Mouse (Mus musculus): ENCODE measurements around the gene Eif1ad. TPM values are rescaled to one million over a fixed set of nuclear protein-coding genes. Genes with fewer than 3 reads are reported as not detected.

The Eif1ad gene
- polyA plus RNA-seq, 1 experiment from 2014 or later: 49.9 TPM

DNA sequence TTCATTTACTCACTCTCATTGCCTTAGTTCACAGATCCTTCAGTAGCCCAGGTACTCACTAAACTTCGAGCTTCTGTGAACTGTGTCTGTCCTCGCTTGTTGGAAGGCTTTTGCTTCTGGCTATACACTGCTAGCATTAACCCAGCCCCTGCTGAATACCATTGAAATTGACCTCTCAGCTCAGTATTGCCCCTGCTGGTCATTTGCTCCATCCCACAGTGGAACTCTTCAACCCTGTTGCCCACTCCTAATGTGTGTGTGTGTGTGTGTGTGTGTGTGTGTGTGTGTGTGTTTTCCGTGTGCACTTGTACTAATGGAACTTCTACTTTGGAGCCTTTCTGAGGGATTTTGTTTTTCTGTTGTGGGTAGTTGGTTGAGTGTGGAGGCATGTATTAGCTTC is 4.4 kb downstream of the Eif1ad start:
- 86% methylated on average over 3 of the region's 3 CpGs for WGBS
- Histone ChIP-seq H3K9ac (replicated peaks; ENCODE audit: low read depth, low read length) (no peak overlapping the region), H3K36me3 (ENCODE audit: control insufficient read depth, insufficient read depth) (peaks cover 33% of the 10 kb centered on the region), H3K4me2 (ENCODE audit: low read length) (no peak overlapping the region), H3K4me3 (replicated peaks; ENCODE audit: low read length) (no peak overlapping the region), H3K27ac (ENCODE audit: low read length) (no peak overlapping the region), H3K27me3 (replicated peaks; ENCODE audit: control insufficient read depth, insufficient read depth, low read length) (no peaks in the 10 kb centered on the region), H3K9me3 (ENCODE audit: control insufficient read depth, low read length) (no peaks in the 10 kb centered on the region), H3K4me1 (replicated peaks; ENCODE audit: control insufficient read depth, insufficient read depth, low read length) (peaks cover 15% of the 10 kb centered on the region)
- no peak for ATAC-seq

DNA sequence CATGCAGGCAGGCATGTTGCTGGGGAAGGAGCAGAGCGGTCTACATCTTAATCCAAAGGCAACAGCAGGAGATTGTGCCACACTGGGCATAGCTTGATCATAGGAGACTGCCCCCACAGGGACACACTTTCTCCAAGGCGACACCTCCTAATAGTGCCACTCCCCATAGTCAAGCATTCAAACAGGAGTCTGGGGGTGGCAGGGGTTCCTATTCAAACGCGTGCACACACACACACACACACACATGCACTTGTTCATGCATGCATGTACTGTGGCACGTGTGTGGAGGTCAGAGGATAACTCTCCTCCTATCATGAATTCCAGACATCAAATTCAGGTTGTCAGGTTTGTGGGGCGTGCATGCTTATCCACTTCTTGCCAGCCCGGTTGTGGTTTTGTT is 6.2 kb downstream of the Eif1ad start:
- ATAC-seq: no peak

DNA sequence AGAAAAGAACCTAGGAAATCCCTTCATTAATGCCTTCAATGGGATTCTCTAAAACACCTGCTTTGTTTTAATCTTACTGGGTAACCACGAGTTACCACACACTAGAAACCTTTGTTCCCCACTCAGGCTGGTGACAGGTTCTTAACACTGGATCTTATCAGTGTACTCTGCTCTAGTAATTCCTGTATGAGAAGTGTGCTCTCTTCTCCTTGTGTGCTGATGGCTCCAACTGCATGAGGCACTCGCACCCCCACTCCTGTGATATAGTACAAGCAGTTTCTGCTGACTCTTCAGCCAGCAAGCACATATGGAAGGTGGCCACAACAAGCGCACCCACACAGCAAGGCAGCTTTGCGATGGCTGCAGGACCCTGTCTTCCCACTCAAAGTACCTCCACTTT is 7.6 kb downstream of the Eif1ad start:
- no peaks in the 10 kb centered on the region for H3K4me1 ChIP-seq (replicated peaks; ENCODE audit: control insufficient read depth, insufficient read depth, low read length)
- no peak for ATAC-seq
- 86% methylated on average over 4 of the region's 4 CpGs for WGBS
- no peaks in the 10 kb centered on the region for H3K9me3 ChIP-seq (ENCODE audit: control insufficient read depth, low read length)
- no peak overlapping the region for H3K4me3 ChIP-seq (replicated peaks; ENCODE audit: low read length)
- H3K36me3 ChIP-seq (ENCODE audit: control insufficient read depth, insufficient read depth): peaks cover 43% of the 10 kb centered on the region
- no peaks in the 10 kb centered on the region for H3K27me3 ChIP-seq (replicated peaks; ENCODE audit: control insufficient read depth, insufficient read depth, low read length)
- no peak overlapping the region for H3K27ac ChIP-seq (ENCODE audit: low read length)
- no peak overlapping the region for H3K9ac ChIP-seq (replicated peaks; ENCODE audit: low read depth, low read length)
- H3K4me2 ChIP-seq (ENCODE audit: low read length): no peak overlapping the region

More for the DNA sequence above, 6.2 kb downstream of the Eif1ad start:
- Histone ChIP-seq H3K36me3 (ENCODE audit: control insufficient read depth, insufficient read depth) (peaks cover 36% of the 10 kb centered on the region), H3K4me1 (replicated peaks; ENCODE audit: control insufficient read depth, insufficient read depth, low read length) (peaks cover 10% of the 10 kb centered on the region), H3K9ac (replicated peaks; ENCODE audit: low read depth, low read length) (no peak overlapping the region), H3K27me3 (replicated peaks; ENCODE audit: control insufficient read depth, insufficient read depth, low read length) (no peaks in the 10 kb centered on the region), H3K27ac (ENCODE audit: low read length) (no peak overlapping the region), H3K9me3 (ENCODE audit: control insufficient read depth, low read length) (no peaks in the 10 kb centered on the region), H3K4me2 (ENCODE audit: low read length) (no peak overlapping the region), H3K4me3 (replicated peaks; ENCODE audit: low read length) (no peak overlapping the region)
- WGBS: 91% methylated on average over 7 of the region's 7 CpGs

DNA sequence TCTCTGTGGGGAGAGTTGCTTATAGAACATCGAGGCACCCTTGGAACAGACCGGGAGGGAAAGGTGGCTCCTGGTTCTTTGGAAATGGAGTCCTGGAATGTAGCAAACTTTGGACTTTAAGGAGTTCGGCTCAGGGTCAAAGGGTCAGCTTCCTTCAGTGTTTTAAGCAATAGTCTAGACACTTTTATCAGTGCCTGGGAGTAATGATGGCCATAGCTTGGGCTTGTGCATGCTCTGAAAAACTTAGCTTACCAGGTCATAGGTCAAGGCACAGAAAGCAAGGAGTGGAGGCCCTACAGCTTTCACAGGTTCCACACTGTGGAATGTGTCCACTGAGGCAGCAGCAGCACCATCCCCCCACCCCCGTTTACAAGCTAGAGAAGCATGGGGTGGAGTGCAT is 8.2 kb downstream of the Eif1ad start:
- Histone ChIP-seq H3K9me3 (ENCODE audit: control insufficient read depth, low read length) (no peaks in the 10 kb centered on the region), H3K4me2 (ENCODE audit: low read length) (no peak overlapping the region), H3K27me3 (replicated peaks; ENCODE audit: control insufficient read depth, insufficient read depth, low read length) (no peaks in the 10 kb centered on the region), H3K27ac (ENCODE audit: low read length) (no peak overlapping the region), H3K4me3 (replicated peaks; ENCODE audit: low read length) (no peak overlapping the region), H3K9ac (replicated peaks; ENCODE audit: low read depth, low read length) (no peak overlapping the region), H3K36me3 (ENCODE audit: control insufficient read depth, insufficient read depth) (peaks cover 44% of the 10 kb centered on the region), H3K4me1 (replicated peaks; ENCODE audit: control insufficient read depth, insufficient read depth, low read length) (no peaks in the 10 kb centered on the region)
- ATAC-seq: no peak
- 85% methylated on average over 4 of the region's 4 CpGs for WGBS

DNA sequence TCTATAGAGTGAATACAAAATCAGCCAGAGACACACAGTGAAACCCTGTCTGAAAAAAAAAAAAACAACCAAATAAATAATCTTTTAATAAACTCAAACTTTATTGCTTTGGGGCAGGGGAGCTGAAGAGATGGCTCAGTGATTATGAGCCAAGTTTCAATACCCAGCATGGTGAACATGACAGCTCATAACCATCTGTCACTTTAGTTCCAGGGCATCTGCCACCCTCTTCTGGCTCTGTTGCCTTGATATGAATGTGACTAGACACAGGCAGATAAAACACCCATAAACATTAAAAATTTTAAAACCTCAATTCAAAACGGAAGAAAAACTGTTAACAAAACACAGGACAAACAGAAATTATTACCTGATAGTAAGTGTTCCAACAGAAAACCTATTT is 10.9 kb downstream of the Eif1ad start:
- Histone ChIP-seq H3K9ac (replicated peaks; ENCODE audit: low read depth, low read length) (no peak overlapping the region), H3K4me2 (ENCODE audit: low read length) (no peak overlapping the region), H3K4me1 (replicated peaks; ENCODE audit: control insufficient read depth, insufficient read depth, low read length) (no peaks in the 10 kb centered on the region), H3K27me3 (replicated peaks; ENCODE audit: control insufficient read depth, insufficient read depth, low read length) (no peaks in the 10 kb centered on the region), H3K27ac (ENCODE audit: low read length) (no peak overlapping the region), H3K36me3 (ENCODE audit: control insufficient read depth, insufficient read depth) (peaks cover 47% of the 10 kb centered on the region), H3K9me3 (ENCODE audit: control insufficient read depth, low read length) (no peaks in the 10 kb centered on the region), H3K4me3 (replicated peaks; ENCODE audit: low read length) (no peak overlapping the region)
- 92% methylated on average over 1 of the region's 1 CpGs for WGBS
- no peak for ATAC-seq

DNA sequence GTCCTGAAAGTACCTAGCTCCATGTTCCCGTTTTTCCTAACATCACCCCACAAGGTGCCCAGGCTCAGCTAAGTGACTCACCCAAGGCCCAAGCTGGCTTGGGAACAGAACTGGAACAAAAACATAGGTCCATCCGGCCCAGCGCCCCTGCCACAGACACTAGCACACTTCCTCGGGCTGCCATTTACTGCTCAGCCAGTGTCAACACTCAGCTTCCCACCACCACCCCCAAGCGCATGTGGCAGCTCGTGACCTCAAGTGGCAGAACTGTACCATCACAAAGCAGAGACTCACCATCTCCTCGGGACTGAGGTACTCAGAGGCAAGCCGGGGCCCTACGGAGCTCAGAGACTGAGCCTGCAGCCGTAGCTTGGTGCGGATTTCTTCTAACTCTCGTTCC is 16.8 kb downstream of the Eif1ad start:
- Histone ChIP-seq H3K27me3 (replicated peaks; ENCODE audit: control insufficient read depth, insufficient read depth, low read length) (no peaks in the 10 kb centered on the region), H3K9me3 (ENCODE audit: control insufficient read depth, low read length) (no peaks in the 10 kb centered on the region), H3K4me1 (replicated peaks; ENCODE audit: control insufficient read depth, insufficient read depth, low read length) (peaks cover 16% of the 10 kb centered on the region), H3K36me3 (ENCODE audit: control insufficient read depth, insufficient read depth) (peaks cover 53% of the 10 kb centered on the region), H3K27ac (ENCODE audit: low read length) (no peak overlapping the region), H3K4me3 (replicated peaks; ENCODE audit: low read length) (no peak overlapping the region), H3K9ac (replicated peaks; ENCODE audit: low read depth, low read length) (no peak overlapping the region), H3K4me2 (ENCODE audit: low read length) (no peak overlapping the region)
- 94% methylated on average over 12 of the region's 12 CpGs for WGBS
- ATAC-seq: no peak

DNA sequence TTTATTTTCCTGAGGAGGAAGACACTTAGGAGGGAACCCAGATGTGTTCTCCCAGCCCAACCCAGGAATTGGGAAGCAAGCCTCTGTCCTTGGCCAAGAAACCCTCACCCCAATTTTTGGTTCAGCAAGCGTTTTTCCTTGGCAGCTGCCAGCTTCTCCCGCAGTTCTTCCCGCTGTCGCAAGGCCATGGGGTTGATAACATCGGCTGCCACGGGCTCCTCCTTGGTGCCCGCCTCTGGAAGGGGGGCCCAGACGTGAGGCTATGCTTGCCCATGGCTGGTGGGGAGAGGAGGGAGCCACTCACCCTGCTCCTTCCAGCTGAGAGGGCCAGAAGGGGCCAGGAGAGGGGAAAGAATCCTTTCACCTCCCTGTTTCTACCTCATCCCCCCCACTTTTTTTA is 18.2 kb downstream of the Eif1ad start:
- Histone ChIP-seq H3K27ac (ENCODE audit: low read length) (no peak overlapping the region), H3K9me3 (ENCODE audit: control insufficient read depth, low read length) (no peaks in the 10 kb centered on the region), H3K4me2 (ENCODE audit: low read length) (no peak overlapping the region), H3K9ac (replicated peaks; ENCODE audit: low read depth, low read length) (no peak overlapping the region), H3K4me3 (replicated peaks; ENCODE audit: low read length) (no peak overlapping the region), H3K27me3 (replicated peaks; ENCODE audit: control insufficient read depth, insufficient read depth, low read length) (no peaks in the 10 kb centered on the region), H3K4me1 (replicated peaks; ENCODE audit: control insufficient read depth, insufficient read depth, low read length) (peaks cover 23% of the 10 kb centered on the region), H3K36me3 (ENCODE audit: control insufficient read depth, insufficient read depth) (peaks cover 40% of the 10 kb centered on the region)
- 92% methylated on average over 7 of the region's 8 CpGs for WGBS
- no peak for ATAC-seq

DNA sequence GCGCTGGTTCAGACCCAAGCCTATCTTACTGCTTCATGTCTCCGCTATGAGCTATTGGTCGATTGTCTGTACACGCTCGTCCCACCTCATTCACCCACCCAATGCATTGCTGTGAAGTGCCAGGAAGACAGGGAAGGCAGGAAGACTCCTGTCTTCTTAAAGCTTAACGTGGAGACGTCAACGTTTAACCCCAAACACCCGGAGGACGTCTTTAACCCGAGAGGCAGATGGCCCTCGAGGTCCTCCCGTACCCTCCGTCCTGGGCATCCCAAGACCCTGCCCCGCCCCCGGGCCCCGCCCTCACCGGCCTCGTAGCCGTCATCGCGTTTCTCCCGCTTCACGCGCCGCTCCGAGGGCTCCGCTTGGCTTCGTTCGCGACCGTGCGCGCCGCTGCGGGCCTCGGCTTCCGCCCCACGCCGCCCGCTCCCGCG is 21.5 kb downstream of the Eif1ad start:
- under 1% methylated on average over 36 of the region's 43 CpGs for WGBS
- peak; percentile 24; the same call in 1 of the 2 replicates for ATAC-seq
- peak overlapping the region; percentile 61 for H3K4me2 ChIP-seq (ENCODE audit: low read length)

DNA sequence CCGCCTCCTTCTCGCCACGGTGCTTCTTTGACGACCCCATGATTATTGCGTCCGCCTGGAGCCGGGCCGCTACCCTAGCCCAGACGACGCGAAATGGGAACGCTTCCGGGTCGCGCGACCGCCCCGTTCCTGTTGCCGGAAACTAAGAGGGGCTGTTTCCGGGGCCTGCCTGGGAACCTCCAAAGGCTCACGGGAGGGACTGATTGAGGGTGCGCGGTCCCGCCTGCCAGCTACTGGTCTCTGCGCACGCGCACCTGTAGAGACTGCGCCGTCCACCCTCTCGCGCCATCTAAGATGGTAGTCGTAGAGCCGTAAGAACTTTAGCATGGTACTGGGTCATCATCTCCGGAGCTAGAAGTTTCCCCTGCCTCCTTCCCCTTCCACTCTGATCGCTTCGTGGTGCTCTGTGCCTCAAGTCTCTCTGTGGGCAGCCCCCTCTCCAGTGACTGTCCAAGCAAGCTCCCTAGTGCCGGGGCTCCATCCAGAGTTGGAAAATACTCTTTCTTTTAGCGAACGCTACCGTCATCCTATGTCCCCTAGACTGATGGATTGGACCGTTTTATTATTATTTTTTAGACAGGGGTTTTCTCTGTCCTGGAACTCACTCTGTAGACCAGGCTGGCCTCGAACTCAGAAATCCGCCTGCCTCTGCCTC is 22.2 kb downstream of the Eif1ad start, which contains the start of gene Sart1:
Gene Sart1, minus strand, starts transcription at position 116 of the 655 bp plus-strand sequence.
- Histone ChIP-seq H3K9me3 (ENCODE audit: control insufficient read depth, low read length) (no peaks in the 10 kb centered on the region), H3K9ac (replicated peaks; ENCODE audit: low read depth, low read length) (peak within 1 kb of the TSS; percentile 79), H3K4me3 (replicated peaks; ENCODE audit: low read length) (peak within 1 kb of the TSS; percentile 83), H3K4me1 (replicated peaks; ENCODE audit: control insufficient read depth, insufficient read depth, low read length) (peaks cover 32% of the 10 kb centered on the region), H3K27me3 (replicated peaks; ENCODE audit: control insufficient read depth, insufficient read depth, low read length) (no peaks in the 10 kb centered on the region), H3K4me2 (ENCODE audit: low read length) (peak within 1 kb of the TSS; percentile 65), H3K36me3 (ENCODE audit: control insufficient read depth, insufficient read depth) (peaks cover 5% of the 10 kb centered on the region), H3K27ac (ENCODE audit: low read length) (peak within 1 kb of the TSS; percentile 75)
- 2% methylated on average over 43 of the region's 43 CpGs for WGBS
- ATAC-seq: peak; percentile 97

More for the DNA sequence above, 21.5 kb downstream of the Eif1ad start:
- H3K4me1 ChIP-seq (replicated peaks; ENCODE audit: control insufficient read depth, insufficient read depth, low read length): peaks cover 32% of the 10 kb centered on the region
- peak overlapping the region; percentile 75 for H3K27ac ChIP-seq (ENCODE audit: low read length)
- H3K4me3 ChIP-seq (replicated peaks; ENCODE audit: low read length): peak overlapping the region; percentile 83
- H3K27me3 ChIP-seq (replicated peaks; ENCODE audit: control insufficient read depth, insufficient read depth, low read length): no peaks in the 10 kb centered on the region
- H3K36me3 ChIP-seq (ENCODE audit: control insufficient read depth, insufficient read depth): peaks cover 12% of the 10 kb centered on the region
- no peaks in the 10 kb centered on the region for H3K9me3 ChIP-seq (ENCODE audit: control insufficient read depth, low read length)
- peak overlapping the region; percentile 79 for H3K9ac ChIP-seq (replicated peaks; ENCODE audit: low read depth, low read length)
